Mouse (Mus musculus) heart, adult 2 months (tissue): ENCODE results near the gene Apbb1. TPM values are rescaled to one million over a fixed set of nuclear protein-coding genes. Genes with fewer than 3 reads are reported as not detected.

Source experiments
- DNase-seq, 2 experiments: peaks; one replicate each; pipeline ENCODE4 v3.0.0; 2021
- H3K27ac ChIP-seq: fragments of 200-600 bp; 2 replicates; pipeline ENCODE4 v1.8.1; 2022
- H3K27me3 ChIP-seq: fragments of 200-500 bp; 2 replicates; pipeline ENCODE4 v1.6.1; 2012; ENCODE audit warnings: mild to moderate bottlenecking, low read length, inconsistent platforms, mixed read lengths; ENCODE audit not compliant: control insufficient read depth, insufficient read depth
- H3K36me3 ChIP-seq: fragments of 200-500 bp; 2 replicates; pipeline ENCODE4 v1.6.1; 2012; ENCODE audit warnings: low read length, inconsistent platforms; ENCODE audit not compliant: control insufficient read depth, insufficient read depth
- H3K4me1 ChIP-seq: fragments of 200-500 bp; 2 replicates; pipeline ENCODE4 v1.6.1; 2011; ENCODE audit warnings: low read length; ENCODE audit not compliant: control insufficient read depth, insufficient read depth
- H3K4me3 ChIP-seq: fragments of 200-600 bp; 2 replicates; pipeline ENCODE4 v1.8.1; 2022
- H3K79me2 ChIP-seq: fragments of 200-500 bp; replicated peaks from 2 replicates; pipeline ENCODE4 v1.6.1; 2012; ENCODE audit warnings: mild to moderate bottlenecking, inconsistent platforms, low read length, moderate library complexity, mixed read lengths; ENCODE audit not compliant: control insufficient read depth, insufficient read depth
- H3K9ac ChIP-seq: fragments of 200-500 bp; 2 replicates; pipeline ENCODE4 v1.6.1; 2012; ENCODE audit warnings: low read depth, mild to moderate bottlenecking, control low read depth, inconsistent platforms, low read length, mixed read lengths
- CTCF ChIP-seq: fragments of 200-600 bp; IDR thresholded peaks from 2 replicates; pipeline ENCODE4 v1.8.1; 2022; ENCODE audit warnings: antibody characterized with exemption, mild to moderate bottlenecking, moderate library complexity
- EP300 ChIP-seq: fragments of 200-500 bp; IDR thresholded peaks from 2 replicates; pipeline ENCODE4 v1.6.1; 2011; ENCODE audit warnings: low read depth, low read length, control low read depth; ENCODE audit not compliant: insufficient read depth
- POLR2A ChIP-seq: fragments of 200-500 bp; IDR thresholded peaks from 2 replicates; pipeline ENCODE4 v1.6.1; 2011; ENCODE audit warnings: mild to moderate bottlenecking, low read depth, low read length, control low read depth; ENCODE audit not compliant: insufficient read depth
- WGBS: fragments of 180-500 bp; shearing (Covaris S2); methylation state at CpG from one replicate; pipeline ENCODE4 v1.1.7; 2018; 5-methylcytosine and 5-hydroxymethylcytosine counted together
- intact Hi-C: fragments of 180-260 bp; cut with DNase I; formaldehyde crosslinking; loops from one replicate; pipeline ENCODE4 v1.15.1; 2025
- polyA plus RNA-seq: library from polyadenylated mRNA; depleted of rRNA; stranded (reverse); fragments of >200 nt; gene quantifications from 2 replicates; pipeline ENCODE4 v1.2.3, GENCODE M21; 2012
- total RNA-seq, 2 experiments: library from RNA; stranded (reverse); gene quantifications; 2 replicates each; pipeline ENCODE4 v1.2.3; 2021

Apbb1 gene
- total and polyA plus RNA-seq, 3 experiments: 123 to 259 (median 147) TPM

- WGBS: 65% methylated on average over 1 of the region's 1 CpGs
- no peaks in the 10 kb centered on the region for H3K36me3 ChIP-seq
- no peak overlapping the region for H3K4me3 ChIP-seq
- no peak overlapping the region for H3K27ac ChIP-seq
- no peak overlapping the region for H3K9ac ChIP-seq
- intact Hi-C loops: no loop called here
- H3K27me3 ChIP-seq: no peaks in the 10 kb centered on the region
- TF ChIP-seq CTCF: peak; percentile 77
- TF ChIP-seq POLR2A: no peak
- no peak for TF ChIP-seq EP300
- H3K79me2 ChIP-seq: no peaks in the 10 kb centered on the region
- H3K4me1 ChIP-seq: no peaks in the 10 kb centered on the region
- no peak for DNase-seq
Observed at GRCm38 (mm10) chr7:105527306-105527937, 54.0 kb downstream of the Apbb1 start.

GRCm38 (mm10) chr7:105524222-105524621 lies 57.2 kb downstream of the Apbb1 start:
- no peak for DNase-seq
- 70% methylated on average over 2 of the region's 2 CpGs for WGBS
- intact Hi-C loops: no loop called here
- TF ChIP-seq EP300: no peak
- no peak for TF ChIP-seq POLR2A
- TF ChIP-seq CTCF: no peak
- Histone ChIP-seq H3K4me1 (no peaks in the 10 kb centered on the region), H3K9ac (no peak overlapping the region), H3K36me3 (no peaks in the 10 kb centered on the region), H3K27me3 (no peaks in the 10 kb centered on the region), H3K4me3 (no peak overlapping the region), H3K27ac (no peak overlapping the region), H3K79me2 (no peaks in the 10 kb centered on the region)

GRCm38 (mm10) chr7:105520201-105520600 lies 61.3 kb downstream of the Apbb1 start:
- Histone ChIP-seq H3K27ac (no peak overlapping the region), H3K36me3 (no peaks in the 10 kb centered on the region), H3K4me3 (no peak overlapping the region), H3K4me1 (no peaks in the 10 kb centered on the region), H3K79me2 (no peaks in the 10 kb centered on the region), H3K9ac (no peak overlapping the region), H3K27me3 (no peaks in the 10 kb centered on the region)
- TF ChIP-seq CTCF (no peak), EP300 (no peak), POLR2A (no peak)
- intact Hi-C loops: no loop called here
- WGBS: 33% methylated on average over 6 of the region's 6 CpGs
- no peak for DNase-seq

GRCm38 (mm10) chr7:105519771-105520170 lies 61.7 kb downstream of the Apbb1 start:
- H3K4me1 ChIP-seq: no peaks in the 10 kb centered on the region
- intact Hi-C loops: loop anchor here (10.0 kb wide), 1 partner anchor 265 kb away; no protein-coding TSS in a partner anchor
- no peak for DNase-seq
- H3K36me3 ChIP-seq: no peaks in the 10 kb centered on the region
- no peak overlapping the region for H3K4me3 ChIP-seq
- 65% methylated on average over 2 of the region's 2 CpGs for WGBS
- no peak overlapping the region for H3K27ac ChIP-seq
- H3K79me2 ChIP-seq: no peaks in the 10 kb centered on the region
- TF ChIP-seq EP300 (no peak), CTCF (no peak), POLR2A (no peak)
- H3K9ac ChIP-seq: no peak overlapping the region
- H3K27me3 ChIP-seq: no peaks in the 10 kb centered on the region

GRCm38 (mm10) chr7:105519336-105519735 lies 62.1 kb downstream of the Apbb1 start:
- no peak for TF ChIP-seq CTCF
- intact Hi-C loops: loop anchor here (10.0 kb wide), 1 partner anchor 265 kb away; no protein-coding TSS in a partner anchor
- H3K27ac ChIP-seq: no peak overlapping the region
- no peak overlapping the region for H3K4me3 ChIP-seq
- no peaks in the 10 kb centered on the region for H3K79me2 ChIP-seq
- no peak for DNase-seq
- H3K27me3 ChIP-seq: no peaks in the 10 kb centered on the region
- no peaks in the 10 kb centered on the region for H3K36me3 ChIP-seq
- WGBS: 66% methylated on average over 11 of the region's 11 CpGs
- no peak overlapping the region for H3K9ac ChIP-seq
- H3K4me1 ChIP-seq: no peaks in the 10 kb centered on the region

- intact Hi-C loops: loop anchor here (10.0 kb wide), 1 partner anchor 262 kb away; no protein-coding TSS in a partner anchor
Observed at GRCm38 (mm10) chr7:105516669-105517360, 64.6 kb downstream of the Apbb1 start.

More at GRCm38 (mm10) chr7:105516669-105517360, 64.6 kb downstream of the Apbb1 start:
- Histone ChIP-seq H3K4me1 (no peaks in the 10 kb centered on the region), H3K9ac (no peak overlapping the region), H3K4me3 (no peak overlapping the region), H3K79me2 (no peaks in the 10 kb centered on the region), H3K27ac (no peak overlapping the region), H3K27me3 (no peaks in the 10 kb centered on the region), H3K36me3 (no peaks in the 10 kb centered on the region)
- TF ChIP-seq POLR2A (no peak), EP300 (no peak), CTCF (no peak)
- WGBS: 48% methylated on average over 9 of the region's 9 CpGs
- DNase-seq: no peak
